Mouse (Mus musculus) heart, adult 2 months (tissue): ENCODE measurements at regions not wholly inside any gene's neighbourhood (a gene's known extent, or its start where the extent isn't known, plus 50 kb on each side); places are given as distances from the start of the nearest gene placed in this dataset.

ENCODE experiments used
- CTCF ChIP-seq: fragments of 200-600 bp; IDR thresholded peaks from 2 replicates; pipeline ENCODE4 v1.8.1; 2022; ENCODE audit warnings: antibody characterized with exemption, mild to moderate bottlenecking, moderate library complexity
- EP300 ChIP-seq: fragments of 200-500 bp; IDR thresholded peaks from 2 replicates; pipeline ENCODE4 v1.6.1; 2011; ENCODE audit warnings: low read depth, low read length, control low read depth; ENCODE audit not compliant: insufficient read depth
- POLR2A ChIP-seq: fragments of 200-500 bp; IDR thresholded peaks from 2 replicates; pipeline ENCODE4 v1.6.1; 2011; ENCODE audit warnings: mild to moderate bottlenecking, low read depth, low read length, control low read depth; ENCODE audit not compliant: insufficient read depth

GRCm38 (mm10) chr9:61205049-61205448, 167.1 kb upstream of the Tle3 start:
- TF ChIP-seq CTCF (no peak), EP300 (no peak), POLR2A (no peak)
